Mouse (Mus musculus): ENCODE data around the gene Arhgap10.

The Arhgap10 gene

GRCm38 (mm10) chr8:77444166-77444870 is 73.4 kb downstream of the Arhgap10 start:
- no peak for DNase-seq (ENCODE audit: low read depth, low spot score)

GRCm38 (mm10) chr8:77442452-77442851 is 75.3 kb downstream of the Arhgap10 start:
- no peak for DNase-seq (ENCODE audit: low read depth, low spot score)

GRCm38 (mm10) chr8:77440913-77441312 is 76.8 kb downstream of the Arhgap10 start:
- no peak for DNase-seq (ENCODE audit: low read depth, low spot score)

GRCm38 (mm10) chr8:77440324-77440880 is 77.4 kb downstream of the Arhgap10 start:
- DNase-seq (ENCODE audit: low read depth, low spot score) = no peak

- no peak for DNase-seq (ENCODE audit: low read depth, low spot score)
Observed at GRCm38 (mm10) chr8:77439670-77440069, 78.1 kb downstream of the Arhgap10 start.

GRCm38 (mm10) chr8:77437807-77438493 is 79.8 kb downstream of the Arhgap10 start:
- DNase-seq (ENCODE audit: low read depth, low spot score) = no peak

- DNase-seq (ENCODE audit: low read depth, low spot score) = no peak
Observed at GRCm38 (mm10) chr8:77436013-77436990, 81.5 kb downstream of the Arhgap10 start.

- DNase-seq (ENCODE audit: low read depth, low spot score) = no peak
Observed at GRCm38 (mm10) chr8:77433221-77433620, 84.5 kb downstream of the Arhgap10 start.

GRCm38 (mm10) chr8:77432726-77433125 is 85.0 kb downstream of the Arhgap10 start:
- DNase-seq (ENCODE audit: low read depth, low spot score) = no peak

- DNase-seq (ENCODE audit: low read depth, low spot score) = no peak
Observed at GRCm38 (mm10) chr8:77428420-77428819, 89.3 kb downstream of the Arhgap10 start.

- DNase-seq (ENCODE audit: low read depth, low spot score) = no peak
Observed at GRCm38 (mm10) chr8:77428015-77428414, 89.7 kb downstream of the Arhgap10 start.

GRCm38 (mm10) chr8:77427438-77427837 is 90.3 kb downstream of the Arhgap10 start:
- no peak for DNase-seq (ENCODE audit: low read depth, low spot score)

GRCm38 (mm10) chr8:77423850-77424249 is 93.9 kb downstream of the Arhgap10 start:
- DNase-seq (ENCODE audit: low read depth, low spot score) = no peak

GRCm38 (mm10) chr8:77422632-77423252 is 95.0 kb downstream of the Arhgap10 start:
- DNase-seq (ENCODE audit: low read depth, low spot score) = no peak

- no peak for DNase-seq (ENCODE audit: low read depth, low spot score)
Observed at GRCm38 (mm10) chr8:77421596-77421995, 96.2 kb downstream of the Arhgap10 start.

GRCm38 (mm10) chr8:77419731-77420130 is 98.0 kb downstream of the Arhgap10 start:
- peak; percentile 18 for DNase-seq (ENCODE audit: low read depth, low spot score)

GRCm38 (mm10) chr8:77416738-77417137 is 101.0 kb downstream of the Arhgap10 start:
- no peak for DNase-seq (ENCODE audit: low read depth, low spot score)

- no peak for DNase-seq (ENCODE audit: low read depth, low spot score)
Observed at GRCm38 (mm10) chr8:77416034-77416433, 101.7 kb downstream of the Arhgap10 start.

- DNase-seq (ENCODE audit: low read depth, low spot score) = no peak
Observed at GRCm38 (mm10) chr8:77411262-77411661, 106.5 kb downstream of the Arhgap10 start.

GRCm38 (mm10) chr8:77410394-77410793 is 107.4 kb downstream of the Arhgap10 start:
- no peak for DNase-seq (ENCODE audit: low read depth, low spot score)

- DNase-seq (ENCODE audit: low read depth, low spot score) = no peak
Observed at GRCm38 (mm10) chr8:77408527-77409215, 109.1 kb downstream of the Arhgap10 start.
